Mouse (Mus musculus) kidney, postnatal 14 days (tissue): ENCODE measurements around the gene Snx25.

Source experiments
- DNase-seq: peaks from one replicate; pipeline ENCODE4 v3.0.0; 2022; ENCODE audit warnings: mixed read lengths

Snx25 gene

DNA sequence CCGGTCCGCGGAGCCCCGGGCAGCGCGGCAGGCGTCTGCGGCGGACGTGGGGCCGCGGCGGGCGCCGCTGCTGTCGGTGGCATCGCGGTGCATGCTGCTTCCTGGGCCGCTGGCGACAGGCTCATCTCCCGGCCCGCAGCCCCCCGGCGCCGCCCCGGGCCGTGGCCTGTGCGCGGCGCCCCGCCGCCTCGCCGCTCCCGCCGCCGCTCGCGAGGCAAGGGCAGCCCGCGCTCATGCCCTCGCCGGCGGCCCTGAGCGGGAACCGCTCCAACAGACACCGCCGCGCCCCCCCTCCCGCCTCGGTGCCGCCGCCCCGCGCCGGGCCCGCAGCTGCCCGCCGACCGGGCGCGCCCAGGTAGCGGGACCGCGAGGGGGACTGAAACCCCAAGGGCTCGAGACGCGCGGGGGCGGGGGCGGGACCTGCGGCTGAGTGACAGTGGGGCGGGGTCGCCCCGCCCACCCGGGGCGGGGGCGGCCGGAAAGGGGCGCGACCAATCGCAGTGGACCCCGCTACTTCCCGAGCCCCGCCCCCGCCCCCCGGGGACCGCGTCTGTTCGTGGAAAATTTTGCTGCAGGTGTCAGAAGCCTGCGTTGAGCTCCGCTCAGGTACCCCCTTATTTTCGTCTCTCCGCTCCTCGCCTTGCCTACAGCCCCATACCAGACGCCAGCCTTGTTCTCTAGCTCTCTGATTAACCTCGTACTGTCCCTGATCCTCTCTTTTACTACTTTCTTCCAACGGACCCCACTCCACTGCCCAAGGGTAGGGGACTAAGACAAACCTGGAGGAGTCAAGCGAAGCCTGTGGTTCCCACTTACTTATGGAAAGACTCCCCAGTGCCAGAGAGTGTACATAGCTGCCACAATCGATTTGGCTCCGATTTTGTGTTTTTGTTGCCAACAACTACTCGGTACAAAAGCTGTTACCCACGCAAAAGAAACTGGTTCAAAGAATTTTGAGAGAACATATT lies at the start of gene Snx25:
Gene Snx25 (minus strand): TSS at position 96 of the 968 bp plus-strand sequence.
- DNase-seq = peak; percentile 93

- no peak for DNase-seq
Measured at GRCm38 (mm10) chr8:46197673-46198072, 45.7 kb upstream of the Snx25 start.

DNA sequence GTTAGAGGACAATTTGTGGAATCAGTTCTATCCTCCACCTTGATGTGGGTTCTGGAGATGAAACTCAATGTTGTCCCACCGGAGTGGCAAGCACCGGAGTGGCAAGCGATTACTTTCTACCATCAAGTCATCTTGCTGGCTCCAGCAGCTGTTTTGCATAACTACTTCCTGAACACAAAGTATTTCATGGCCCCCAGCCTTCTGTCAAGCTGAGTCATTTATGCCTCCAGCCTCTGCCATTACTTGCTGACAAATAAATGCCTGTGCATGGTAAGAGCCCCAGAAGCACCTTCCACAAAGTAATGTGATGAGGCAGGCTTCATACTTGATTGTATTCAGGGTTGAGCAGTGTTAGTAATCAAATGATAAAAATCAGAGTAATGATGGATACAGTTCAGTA lies 44.9 kb upstream of the Snx25 start:
- DNase-seq = no peak

DNA sequence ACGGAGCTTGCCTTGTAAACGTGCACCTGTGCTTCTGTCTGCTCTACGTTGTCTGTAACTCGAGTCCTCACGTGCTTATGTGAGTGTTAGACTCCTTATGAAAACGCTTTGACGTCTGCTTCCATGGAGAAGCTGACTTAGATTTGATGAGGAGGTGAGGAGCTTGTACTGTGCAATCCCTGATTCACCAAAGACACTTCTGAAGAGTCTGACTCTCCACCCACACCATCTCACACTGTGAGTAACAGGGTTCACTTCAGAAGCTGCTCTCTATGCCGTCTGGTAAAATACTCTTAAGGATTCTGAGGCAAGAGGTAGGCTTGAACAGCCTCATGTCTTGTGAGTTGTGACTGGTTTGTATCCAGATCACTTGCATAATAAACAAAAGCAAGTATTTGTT lies 41.1 kb upstream of the Snx25 start:
- no peak for DNase-seq

DNA sequence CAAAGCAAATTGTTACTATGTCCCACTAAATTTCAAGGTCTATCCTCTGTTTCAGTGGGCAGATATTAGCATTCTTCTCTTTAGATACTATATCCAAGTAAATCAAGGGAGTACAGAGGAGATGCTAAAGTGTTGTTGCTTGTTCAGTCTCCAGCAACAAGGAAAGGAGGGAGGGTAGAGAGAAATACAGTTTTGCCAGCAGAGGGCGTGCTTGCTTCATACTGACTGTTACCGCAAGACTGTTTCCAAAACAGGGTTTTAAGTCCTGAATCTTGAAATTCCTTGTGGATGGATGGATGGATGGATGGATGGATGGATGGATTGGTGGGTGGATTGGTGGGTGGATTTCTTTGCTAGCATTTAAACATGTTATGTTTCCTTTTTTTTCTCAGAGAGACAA lies 33.4 kb upstream of the Snx25 start:
- DNase-seq = peak; percentile 55

DNA sequence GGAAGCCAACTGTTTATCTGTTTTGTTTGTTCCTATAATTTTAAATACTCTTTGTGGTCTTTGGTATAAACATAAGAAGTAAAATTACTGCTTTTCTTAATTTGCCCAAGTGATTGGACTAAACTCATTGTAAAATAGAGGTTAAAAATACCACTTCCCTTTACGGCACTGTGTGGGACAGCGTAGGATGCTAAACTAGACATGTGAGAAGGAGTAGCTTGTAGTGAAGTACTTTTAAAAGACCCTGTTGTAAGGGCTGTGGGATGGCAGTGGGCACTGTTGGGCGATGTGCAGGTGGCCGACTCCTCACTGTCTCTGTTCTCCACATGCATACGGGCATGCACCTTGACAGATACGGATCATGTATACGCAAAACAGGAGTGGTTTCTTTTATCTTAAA lies 28.2 kb upstream of the Snx25 start:
- no peak for DNase-seq

- DNase-seq = no peak
Measured at GRCm38 (mm10) chr8:46173651-46174050, 21.7 kb upstream of the Snx25 start.

GRCm38 (mm10) chr8:46163870-46164190 lies 11.9 kb upstream of the Snx25 start:
- no peak for DNase-seq

- DNase-seq = peak; percentile 98
Measured at GRCm38 (mm10) chr8:46162953-46163869, 11.3 kb upstream of the Snx25 start.

GRCm38 (mm10) chr8:46153042-46153441 lies 1.1 kb upstream of the Snx25 start:
- DNase-seq = no peak

GRCm38 (mm10) chr8:46151202-46152062 lies 527 bp downstream of the Snx25 start, which contains the start of gene Cfap97:
Gene Cfap97, plus strand, starts transcription at chr8:46151771.
- DNase-seq = peak; percentile 72

- no peak for DNase-seq
Measured at GRCm38 (mm10) chr8:46149782-46150181, 2.2 kb downstream of the Snx25 start.

DNA sequence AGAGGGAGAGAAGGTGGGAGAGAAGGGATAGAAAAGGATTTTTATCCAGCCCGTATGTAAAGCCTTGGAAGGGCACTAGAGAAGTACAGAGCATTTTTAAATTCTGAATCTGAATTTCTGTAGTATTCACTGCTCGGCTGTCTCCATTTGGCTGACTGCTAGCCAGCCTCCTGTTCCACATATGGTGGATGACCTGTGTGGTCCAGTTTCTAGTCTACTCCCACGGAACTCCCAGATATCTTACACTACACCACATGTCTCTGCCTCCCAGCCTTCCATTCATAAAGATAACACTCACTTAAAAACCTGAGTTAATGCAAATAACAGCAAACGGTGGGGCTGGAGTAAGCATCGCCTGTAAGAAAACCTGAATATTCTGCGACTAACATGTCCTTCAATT lies 2.7 kb downstream of the Snx25 start:
- no peak for DNase-seq

DNA sequence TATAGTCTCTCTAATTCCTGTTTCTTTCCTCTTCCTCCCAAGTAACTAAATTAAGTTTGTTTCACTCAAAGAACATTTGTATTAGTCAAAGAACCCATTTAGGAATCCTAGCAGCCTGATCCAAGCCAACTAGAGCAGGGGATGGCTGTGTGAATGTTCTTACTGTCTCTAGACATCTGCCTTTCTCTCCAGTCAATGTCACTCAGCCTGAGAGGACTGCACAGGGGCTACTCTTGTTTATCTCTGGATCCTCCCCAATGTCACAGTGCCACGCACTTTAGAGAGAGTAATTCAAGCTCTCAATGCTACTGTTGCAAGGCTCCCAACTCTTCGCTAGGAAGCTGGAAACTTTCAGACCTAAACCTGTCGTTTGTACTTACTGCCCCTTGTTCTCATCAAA lies 5.8 kb downstream of the Snx25 start:
- no peak for DNase-seq

GRCm38 (mm10) chr8:46143924-46144323 lies 8.0 kb downstream of the Snx25 start:
- no peak for DNase-seq

- DNase-seq = no peak
Measured at GRCm38 (mm10) chr8:46143470-46143869, 8.5 kb downstream of the Snx25 start.

GRCm38 (mm10) chr8:46142498-46143081 lies 9.4 kb downstream of the Snx25 start:
- DNase-seq = no peak

- DNase-seq = no peak
Measured at GRCm38 (mm10) chr8:46141688-46142087, 10.3 kb downstream of the Snx25 start.

GRCm38 (mm10) chr8:46140376-46141120 lies 11.4 kb downstream of the Snx25 start:
- DNase-seq = peak; percentile 39

- DNase-seq = no peak
Measured at GRCm38 (mm10) chr8:46137843-46138596, 13.9 kb downstream of the Snx25 start.

GRCm38 (mm10) chr8:46137336-46137735 lies 14.6 kb downstream of the Snx25 start:
- DNase-seq = peak; percentile 27
